Mouse (Mus musculus): ENCODE measurements around the gene Gpd1. TPM values are rescaled to one million over a fixed set of nuclear protein-coding genes. Genes with fewer than 3 reads are reported as not detected.

Gene Gpd1
- polyA plus RNA-seq, 1 experiment: 0.34 TPM

GRCm38 (mm10) chr15:99678063-99678800 lies 39.1 kb upstream of the Gpd1 start:
- H3K4me3 ChIP-seq (replicated peaks): no peak overlapping the region
- H3K36me3 ChIP-seq (replicated peaks; ENCODE audit: low read length): no peaks in the 10 kb centered on the region
- TF ChIP-seq FLI1 (IDR thresholded peaks at IDR 0.05; ENCODE audit: low read length): no peak
- no peak for TF ChIP-seq GATA1 (IDR thresholded peaks at IDR 0.05; ENCODE audit: borderline replicate concordance, low read length)
- peaks cover 4% of the 10 kb centered on the region; the same call in 1 of the 2 replicates for H3K9me3 ChIP-seq
- peaks cover 74% of the 10 kb centered on the region for H3K27me3 ChIP-seq (replicated peaks)
- H3K4me1 ChIP-seq: peaks cover 11% of the 10 kb centered on the region

- TF ChIP-seq FLI1 (IDR thresholded peaks at IDR 0.05; ENCODE audit: low read length): no peak
- TF ChIP-seq GATA1 (IDR thresholded peaks at IDR 0.05; ENCODE audit: borderline replicate concordance, low read length): no peak
- Histone ChIP-seq H3K4me3 (replicated peaks) (no peak overlapping the region), H3K27me3 (replicated peaks) (peaks cover 69% of the 10 kb centered on the region)
Measured at GRCm38 (mm10) chr15:99679008-99679407, 38.3 kb upstream of the Gpd1 start.

GRCm38 (mm10) chr15:99682880-99683279 lies 34.4 kb upstream of the Gpd1 start:
- TF ChIP-seq FLI1 (IDR thresholded peaks at IDR 0.05; ENCODE audit: low read length): no peak
- no peak for TF ChIP-seq GATA1 (IDR thresholded peaks at IDR 0.05; ENCODE audit: borderline replicate concordance, low read length)
- H3K4me3 ChIP-seq (replicated peaks): no peak overlapping the region
- H3K27me3 ChIP-seq (replicated peaks): peaks cover 64% of the 10 kb centered on the region

More at GRCm38 (mm10) chr15:99679008-99679407, 38.3 kb upstream of the Gpd1 start:
- peaks cover 6% of the 10 kb centered on the region; the same call in 1 of the 2 replicates for H3K9me3 ChIP-seq
- H3K4me1 ChIP-seq: peaks cover 11% of the 10 kb centered on the region
- no peaks in the 10 kb centered on the region for H3K36me3 ChIP-seq (replicated peaks; ENCODE audit: low read length)

GRCm38 (mm10) chr15:99684156-99684555 lies 33.2 kb upstream of the Gpd1 start:
- Histone ChIP-seq H3K4me1 (peaks cover 6% of the 10 kb centered on the region; the same call in 1 of the 2 replicates), H3K4me3 (replicated peaks) (no peak overlapping the region), H3K9me3 (peaks cover 6% of the 10 kb centered on the region; the same call in 1 of the 2 replicates), H3K27me3 (replicated peaks) (peaks cover 64% of the 10 kb centered on the region), H3K36me3 (replicated peaks; ENCODE audit: low read length) (no peaks in the 10 kb centered on the region)
- TF ChIP-seq FLI1 (IDR thresholded peaks at IDR 0.05; ENCODE audit: low read length) (no peak), GATA1 (IDR thresholded peaks at IDR 0.05; ENCODE audit: borderline replicate concordance, low read length) (no peak)

More at GRCm38 (mm10) chr15:99682880-99683279, 34.4 kb upstream of the Gpd1 start:
- Histone ChIP-seq H3K4me1 (peaks cover 6% of the 10 kb centered on the region), H3K36me3 (replicated peaks; ENCODE audit: low read length) (no peaks in the 10 kb centered on the region), H3K9me3 (peaks cover 6% of the 10 kb centered on the region; the same call in 1 of the 2 replicates)

- H3K4me1 ChIP-seq: peaks cover 6% of the 10 kb centered on the region; the same call in 1 of the 2 replicates
- no peak for TF ChIP-seq GATA1 (IDR thresholded peaks at IDR 0.05; ENCODE audit: borderline replicate concordance, low read length)
- no peak for TF ChIP-seq FLI1 (IDR thresholded peaks at IDR 0.05; ENCODE audit: low read length)
- H3K36me3 ChIP-seq (replicated peaks; ENCODE audit: low read length): no peaks in the 10 kb centered on the region
- peaks cover 79% of the 10 kb centered on the region for H3K27me3 ChIP-seq (replicated peaks)
- no peaks in the 10 kb centered on the region for H3K9me3 ChIP-seq
- H3K4me3 ChIP-seq (replicated peaks): peak overlapping the region; percentile 25
Measured at GRCm38 (mm10) chr15:99688712-99689111, 28.6 kb upstream of the Gpd1 start.

GRCm38 (mm10) chr15:99690924-99691323 lies 26.4 kb upstream of the Gpd1 start:
- peaks cover 85% of the 10 kb centered on the region for H3K27me3 ChIP-seq (replicated peaks)
- H3K4me1 ChIP-seq: peaks cover 6% of the 10 kb centered on the region; the same call in 1 of the 2 replicates
- H3K36me3 ChIP-seq (replicated peaks; ENCODE audit: low read length): no peaks in the 10 kb centered on the region
- TF ChIP-seq GATA1 (IDR thresholded peaks at IDR 0.05; ENCODE audit: borderline replicate concordance, low read length) (no peak), FLI1 (IDR thresholded peaks at IDR 0.05; ENCODE audit: low read length) (no peak)
- no peak overlapping the region for H3K4me3 ChIP-seq (replicated peaks)
- H3K9me3 ChIP-seq: no peaks in the 10 kb centered on the region

GRCm38 (mm10) chr15:99691976-99692375 lies 25.3 kb upstream of the Gpd1 start:
- Histone ChIP-seq H3K9me3 (no peaks in the 10 kb centered on the region), H3K36me3 (replicated peaks; ENCODE audit: low read length) (no peaks in the 10 kb centered on the region), H3K4me3 (replicated peaks) (no peak overlapping the region), H3K27me3 (replicated peaks) (peaks cover 87% of the 10 kb centered on the region), H3K4me1 (peaks cover 6% of the 10 kb centered on the region; the same call in 1 of the 2 replicates)
- no peak for TF ChIP-seq GATA1 (IDR thresholded peaks at IDR 0.05; ENCODE audit: borderline replicate concordance, low read length)
- no peak for TF ChIP-seq FLI1 (IDR thresholded peaks at IDR 0.05; ENCODE audit: low read length)

- H3K27me3 ChIP-seq (replicated peaks): peaks cover 70% of the 10 kb centered on the region
- no peaks in the 10 kb centered on the region for H3K9me3 ChIP-seq
Measured at GRCm38 (mm10) chr15:99697309-99697708, 20.0 kb upstream of the Gpd1 start.

GRCm38 (mm10) chr15:99698533-99699085 lies 18.7 kb upstream of the Gpd1 start:
- H3K27me3 ChIP-seq (replicated peaks): peaks cover 59% of the 10 kb centered on the region

More at GRCm38 (mm10) chr15:99697309-99697708, 20.0 kb upstream of the Gpd1 start:
- H3K4me1 ChIP-seq: peaks cover 22% of the 10 kb centered on the region
- no peak for TF ChIP-seq GATA1 (IDR thresholded peaks at IDR 0.05; ENCODE audit: borderline replicate concordance, low read length)
- TF ChIP-seq FLI1 (IDR thresholded peaks at IDR 0.05; ENCODE audit: low read length): no peak
- no peak overlapping the region for H3K4me3 ChIP-seq (replicated peaks)
- no peaks in the 10 kb centered on the region for H3K36me3 ChIP-seq (replicated peaks; ENCODE audit: low read length)

GRCm38 (mm10) chr15:99699715-99700114 lies 17.6 kb upstream of the Gpd1 start:
- H3K36me3 ChIP-seq (replicated peaks; ENCODE audit: low read length): peaks cover 14% of the 10 kb centered on the region
- peaks cover 43% of the 10 kb centered on the region for H3K4me1 ChIP-seq
- H3K27me3 ChIP-seq (replicated peaks): peaks cover 49% of the 10 kb centered on the region
- no peak overlapping the region for H3K4me3 ChIP-seq (replicated peaks)
- no peaks in the 10 kb centered on the region for H3K9me3 ChIP-seq
- TF ChIP-seq FLI1 (IDR thresholded peaks at IDR 0.05; ENCODE audit: low read length) (no peak), GATA1 (IDR thresholded peaks at IDR 0.05; ENCODE audit: borderline replicate concordance, low read length) (no peak)

More at GRCm38 (mm10) chr15:99698533-99699085, 18.7 kb upstream of the Gpd1 start:
- Histone ChIP-seq H3K4me1 (peaks cover 34% of the 10 kb centered on the region), H3K36me3 (replicated peaks; ENCODE audit: low read length) (peaks cover 4% of the 10 kb centered on the region), H3K4me3 (replicated peaks) (peak overlapping the region; percentile 80), H3K9me3 (no peaks in the 10 kb centered on the region)
- TF ChIP-seq GATA1 (IDR thresholded peaks at IDR 0.05; ENCODE audit: borderline replicate concordance, low read length) (no peak), FLI1 (IDR thresholded peaks at IDR 0.05; ENCODE audit: low read length) (no peak)

Measured in megakaryocyte, embryonic 14.5 days (primary cell).